13 mouse cellular contexts compared by ENCODE assay signal in genomic region chr1:135148996-135149395, GRCm38 (mm10). TPM values are rescaled to one million over a fixed set of nuclear protein-coding genes. Genes with fewer than 3 reads are reported as not detected.
DNase-seq lines count a peak whose midpoint lies in the region; ATAC-seq lines count a peak whose summit lies in the region.
"Had no signal": no experiment of that assay in that cellular context is flagged by ENCODE, and none has a peak within 500 bp of the region (broad histone marks: within the 10 kb centered on the region; RNA-seq: fewer than 3 reads in every experiment).

No protein-coding gene starts in this region.

- WGBS in embryonic facial prominence, embryonic 14.5 days, result 44% methylated on average over 5 of the region's 5 CpGs
- WGBS in hindbrain, embryonic 10.5 days, result 70% methylated on average over 5 of the region's 5 CpGs
- WGBS in midbrain, embryonic 12.5 days, result 67% methylated on average over 5 of the region's 5 CpGs

- 0 out of 2 replicates have a peak overlapping the region, but pooled peaks have one; percentile 98 for H3K4me3 ChIP-seq in embryonic facial prominence, embryonic 14.5 days (ENCODE audit: low read depth, low read length)
- H3K4me3 ChIP-seq in hindbrain, embryonic 10.5 days, result 0 out of 2 replicates have a peak overlapping the region, but pooled peaks have one; percentile 97
- H3K4me3 ChIP-seq in midbrain, embryonic 12.5 days, result peak overlapping the region; percentile 95

- peak overlapping the region; percentile 44 for H3K27ac ChIP-seq in embryonic facial prominence, embryonic 14.5 days (replicated peaks; ENCODE audit: low read depth, low read length)
- no peak overlapping the region for H3K27ac ChIP-seq in hindbrain, embryonic 10.5 days
- peak overlapping the region; percentile 39; the same call in 1 of the 2 replicates for H3K27ac ChIP-seq in midbrain, embryonic 12.5 days (replicated peaks)

- no peaks in the 10 kb centered on the region for H3K27me3 ChIP-seq in embryonic facial prominence, embryonic 14.5 days (replicated peaks; ENCODE audit: control insufficient read depth, insufficient read depth, low read length)
- H3K27me3 ChIP-seq in hindbrain, embryonic 10.5 days (ENCODE audit: insufficient read depth, poor library complexity, severe bottlenecking), result peaks cover 17% of the 10 kb centered on the region
- no peaks in the 10 kb centered on the region for H3K27me3 ChIP-seq in midbrain, embryonic 12.5 days

- H3K9me3 ChIP-seq in embryonic facial prominence, embryonic 14.5 days (ENCODE audit: control insufficient read depth, low read length), result no peaks in the 10 kb centered on the region
- H3K9me3 ChIP-seq in hindbrain, embryonic 10.5 days, result no peaks in the 10 kb centered on the region
- H3K9me3 ChIP-seq in midbrain, embryonic 12.5 days, result no peaks in the 10 kb centered on the region

- no peak for ATAC-seq in embryonic facial prominence, embryonic 14.5 days (ENCODE audit: low read depth)
- no peak for ATAC-seq in midbrain, embryonic 12.5 days (ENCODE audit: low FRiP score, low read depth)
- ATAC-seq: lung, postnatal 0 days had no signal

- H3K4me1 ChIP-seq in embryonic facial prominence, embryonic 14.5 days (ENCODE audit: control insufficient read depth, insufficient read depth, low read length), result peaks cover 17% of the 10 kb centered on the region
- peaks cover 29% of the 10 kb centered on the region for H3K4me1 ChIP-seq in hindbrain, embryonic 10.5 days (replicated peaks)
- H3K4me1 ChIP-seq in midbrain, embryonic 12.5 days, result peaks cover 22% of the 10 kb centered on the region

- H3K9ac ChIP-seq in embryonic facial prominence, embryonic 14.5 days (ENCODE audit: low read depth, low read length), result peak overlapping the region; percentile 25; the same call in 1 of the 2 replicates
- 0 out of 2 replicates have a peak overlapping the region, but pooled peaks have one; percentile 96 for H3K9ac ChIP-seq in midbrain, embryonic 12.5 days (replicated peaks)

- peak overlapping the region; percentile 75 for H3K4me2 ChIP-seq in embryonic facial prominence, embryonic 14.5 days (ENCODE audit: low read depth, low read length)
- peak overlapping the region; percentile 82 for H3K4me2 ChIP-seq in midbrain, embryonic 12.5 days (replicated peaks)

- intact Hi-C loops in left cerebral cortex, postnatal 4 days (cut with DNase I), result no loop called here

- 0 out of 2 replicates have a peak, but pooled peaks cover 3% of the 10 kb centered on the region for H3K36me3 ChIP-seq in embryonic facial prominence, embryonic 14.5 days (ENCODE audit: control insufficient read depth, insufficient read depth, low read length)
- peaks cover 16% of the 10 kb centered on the region for H3K36me3 ChIP-seq in hindbrain, embryonic 10.5 days
- peaks cover 8% of the 10 kb centered on the region; the same call in 1 of the 2 replicates for H3K36me3 ChIP-seq in midbrain, embryonic 12.5 days

- DNase-seq in left cerebral cortex, postnatal 4 days, result peak; percentile 74
- no peak for DNase-seq in left cerebral cortex, adult 8-10 months (ENCODE audit: low spot score in 2 of 2)
- DNase-seq in embryonic facial prominence, embryonic 14.5 days (ENCODE audit: low spot score), result no peak
- no peak for DNase-seq in hindbrain, embryonic 10.5 days (ENCODE audit: low spot score)
- no peak for DNase-seq in adrenal gland, adult 8-10 months
- no peak for DNase-seq in thymus, postnatal 10 days (ENCODE audit: low spot score in 2 of 2)
- no peak for DNase-seq in urinary bladder, postnatal 36 days (ENCODE audit: low spot score in 2 of 2)
- DNase-seq: kidney, adult 11 months; right cerebral cortex, postnatal 14 days had no signal

RNA-seq across cellular contexts. Expression of gene Arl8a, which starts 2.4 kb away (rescaled TPM):
- 100 to 1,000 TPM; 508 to 512 TPM for total RNA-seq in left cerebral cortex, postnatal 4 days (2021)
- total RNA-seq in left cerebral cortex, adult 8-10 months (2022), result 100 to 1,000 TPM; 255 to 276 (median 267) TPM
- 73.8 and 74.7 TPM in 2 replicates for polyA plus RNA-seq in embryonic facial prominence, embryonic 14.5 days (2014; fragmentation: Nextera tagmentation; extraction: Ambion mirVana)
- 61.1 and 95.3 TPM in 2 replicates for polyA plus RNA-seq in hindbrain, embryonic 10.5 days (2016; fragmentation: Nextera tagmentation; extraction: Ambion mirVana)
- 129 and 143 TPM in 2 replicates for polyA plus RNA-seq in midbrain, embryonic 12.5 days (2016; fragmentation: Nextera tagmentation; extraction: Ambion mirVana)
- total RNA-seq in adrenal gland, adult 8-10 months (2022), result 10 to 100 TPM; 57.5 to 77.4 (median 68.5) TPM

RNA-seq across cellular contexts. Expression of gene Ptpn7, which starts 16.5 kb away (rescaled TPM):
- total RNA-seq in left cerebral cortex, postnatal 4 days (2021), result under 1 TPM; 0.10 to 0.24 TPM
- total RNA-seq in left cerebral cortex, adult 8-10 months (2022), result 1 to 10 TPM; 1.3 to 1.5 (median 1.3) TPM
- 2.1 and 2.7 TPM in 2 replicates for polyA plus RNA-seq in embryonic facial prominence, embryonic 14.5 days (2014; fragmentation: Nextera tagmentation; extraction: Ambion mirVana)
- polyA plus RNA-seq in hindbrain, embryonic 10.5 days (2016; fragmentation: Nextera tagmentation; extraction: Ambion mirVana), result 1.7 and 2.7 TPM in 2 replicates
- 0.58 and 1.1 TPM in 2 replicates for polyA plus RNA-seq in midbrain, embryonic 12.5 days (2016; fragmentation: Nextera tagmentation; extraction: Ambion mirVana)
- total RNA-seq in adrenal gland, adult 8-10 months (2022), result 1 to 10 TPM; 1.4 to 1.5 (median 1.4) TPM

RNA-seq across cellular contexts. Expression of gene Gpr37l1, which starts 18.5 kb away (rescaled TPM):
- 10 to 100 TPM; 15.8 to 18.8 TPM for total RNA-seq in left cerebral cortex, postnatal 4 days (2021)
- total RNA-seq in left cerebral cortex, adult 8-10 months (2022), result 100 to 1,000 TPM; 177 to 205 (median 196) TPM
- 0.34 and 0.47 TPM in 2 replicates for polyA plus RNA-seq in embryonic facial prominence, embryonic 14.5 days (2014; fragmentation: Nextera tagmentation; extraction: Ambion mirVana)
- not detected in 2 replicates for polyA plus RNA-seq in hindbrain, embryonic 10.5 days (2016; fragmentation: Nextera tagmentation; extraction: Ambion mirVana)
- polyA plus RNA-seq in midbrain, embryonic 12.5 days (2016; fragmentation: Nextera tagmentation; extraction: Ambion mirVana), result not detected in 2 replicates
- total RNA-seq in adrenal gland, adult 8-10 months (2022), result 1 to 10 TPM in 3 of 4 experiments, under 1 TPM in 1; 0.80 to 1.9 (median 1.3) TPM
- polyA plus RNA-seq: embryonic facial prominence, embryonic 11.5 days; heart, embryonic 11.5 days had no signal

RNA-seq across cellular contexts. Expression of gene Lgr6, which starts 43.9 kb away (rescaled TPM):
- total RNA-seq in left cerebral cortex, postnatal 4 days (2021), result 1 to 10 TPM; 1.6 to 2.3 TPM
- 1 to 10 TPM; 1.2 to 2.4 (median 1.7) TPM for total RNA-seq in left cerebral cortex, adult 8-10 months (2022)
- polyA plus RNA-seq in embryonic facial prominence, embryonic 14.5 days (2014; fragmentation: Nextera tagmentation; extraction: Ambion mirVana), result 7.0 and 7.5 TPM in 2 replicates
- polyA plus RNA-seq in hindbrain, embryonic 10.5 days (2016; fragmentation: Nextera tagmentation; extraction: Ambion mirVana), result 0.26 and 0.47 TPM in 2 replicates
- polyA plus RNA-seq in midbrain, embryonic 12.5 days (2016; fragmentation: Nextera tagmentation; extraction: Ambion mirVana), result 0.27 and 0.66 TPM in 2 replicates
- 1 to 10 TPM in 2 of 4 experiments, under 1 TPM in 2; 0.40 to 2.2 (median 1.1) TPM for total RNA-seq in adrenal gland, adult 8-10 months (2022)

Comparison
In these comparisons a context has a peak if more than half of its experiments do, and no peak if none do; other contexts are left out.
1. RNA of gene Gpr37l1, which starts 18.5 kb away (total RNA-seq): 177 to 205 TPM in left cerebral cortex, adult 8-10 months; 15.8 to 18.8 TPM in left cerebral cortex, postnatal 4 days and 0.80 to 1.9 TPM in adrenal gland, adult 8-10 months; every median in the first group is over 4 times any median in the second.
2. Peak in every context shown above with its lines, with median percentiles within 50 percentile points of each other: H3K4me3 ChIP-seq.